Mouse (Mus musculus): ENCODE data around the gene Prpf31. TPM values are rescaled to one million over a fixed set of nuclear protein-coding genes. Genes with fewer than 3 reads are reported as not detected.
A peak's percentile ranks its signal among the peaks of the same experiment; 100 is the strongest.

The Prpf31 gene
- total RNA-seq, 2 experiments from 2014 or later: 58.0 to 58.2 TPM

- DNase-seq: no peak
- intact Hi-C loops (cut with DNase I): no loop called here
These were observed 54.2 kb downstream of the Prpf31 start for GRCm38 (mm10) chr7:3683908-3684550.

- intact Hi-C loops (cut with DNase I): no loop called here
- DNase-seq: no peak
These were observed 54.9 kb downstream of the Prpf31 start for GRCm38 (mm10) chr7:3684698-3685097.

- intact Hi-C loops (cut with DNase I): no loop called here
- DNase-seq: peak; percentile 24
These were observed 55.8 kb downstream of the Prpf31 start for GRCm38 (mm10) chr7:3685400-3686187.

GRCm38 (mm10) chr7:3691919-3692318, 62.1 kb downstream of the Prpf31 start:
- no peak for DNase-seq
- intact Hi-C loops (cut with DNase I): loop anchor here (10.0 kb wide), 1 partner anchor 453 kb away; no protein-coding TSS in a partner anchor

Small RNA genes lying within 50 kb of the gene (microRNA-seq; reads per million reads assigned to microRNA genes)
- gene Gm25100: not detected
- gene Mir3572: 5.4 reads per million, percentile 13 among the genes with 10 or more reads in this experiment

Other genes with a start within 250 kb of the Prpf31 start
- 100 to 1,000 TPM; 102 to 111 TPM for gene Cacng8, start 239.3 kb upstream of the Prpf31 start, total RNA-seq (2021)
- gene Cacng6, start 205.8 kb upstream of the Prpf31 start, total RNA-seq (2021): 1 to 10 TPM in 1 of 2 experiments, under 1 TPM in 1; 0.91 to 1.2 TPM
- not detected for gene Tarm1, start 127.4 kb upstream of the Prpf31 start, total RNA-seq (2021)
- gene Oscar, start 13.8 kb upstream of the Prpf31 start, total RNA-seq (2021): 1 to 10 TPM in 1 of 2 experiments, under 1 TPM in 1; 0.84 to 1.1 TPM
- 100 to 1,000 TPM; 370 to 397 TPM for gene Ndufa3, start 12.6 kb upstream of the Prpf31 start, total RNA-seq (2021)
- 10 to 100 TPM; 40.7 to 43.7 TPM for gene Tfpt, start 56 bp upstream of the Prpf31 start, total RNA-seq (2021)
- 10 to 100 TPM; 53.3 to 57.2 TPM for gene Cnot3, start 15.3 kb downstream of the Prpf31 start, total RNA-seq (2021)
- gene Leng1, start 35.9 kb downstream of the Prpf31 start, total RNA-seq (2021): 1 to 10 TPM; 6.2 to 8.2 TPM
- gene Tmc4, start 47.6 kb downstream of the Prpf31 start, total RNA-seq (2021): 1 to 10 TPM; 7.5 to 8.3 TPM
- gene Tsen34, start 62.9 kb downstream of the Prpf31 start, total RNA-seq (2021): 100 to 1,000 TPM; 125 to 129 TPM
- 100 to 1,000 TPM; 132 to 147 TPM for gene Mboat7, start 63.5 kb downstream of the Prpf31 start, total RNA-seq (2021)
- gene Rps9, start 74.0 kb downstream of the Prpf31 start, total RNA-seq (2021): 100 to 1,000 TPM; 693 to 718 TPM
- under 1 TPM; 0.22 to 0.34 TPM for gene Pirb, start 90.4 kb downstream of the Prpf31 start, total RNA-seq (2021)
- not detected for gene Gm15448, start 195.7 kb downstream of the Prpf31 start, total RNA-seq (2021)
- gene Pira2, start 215.1 kb downstream of the Prpf31 start, total RNA-seq (2021): not detected